Mouse (Mus musculus): ENCODE measurements at regions not wholly inside any gene's neighbourhood (a gene's known extent, or its start where the extent isn't known, plus 50 kb on each side); places are given as distances from the start of the nearest gene placed in this dataset.

DNA sequence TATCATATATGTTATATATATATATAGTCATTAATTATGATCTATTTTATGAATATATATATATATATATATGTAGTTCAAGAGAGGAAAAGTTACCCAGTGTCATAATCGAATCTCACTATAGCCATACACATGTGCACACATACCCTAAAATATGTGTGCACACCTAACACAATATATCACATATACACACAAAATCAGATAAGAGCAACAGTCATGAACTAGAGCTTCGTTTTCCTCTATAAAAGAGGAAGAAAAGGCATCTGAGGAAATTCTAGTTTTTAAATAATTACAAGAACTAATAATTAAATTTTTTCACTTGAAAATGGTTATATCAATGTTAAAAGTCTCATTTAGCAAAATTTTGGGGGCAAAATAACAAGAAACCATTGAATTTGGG lies 835.3 kb upstream of the Tbl1xr1 start:
- no peak for TF ChIP-seq CTCF (IDR thresholded peaks at IDR 0.05; ENCODE audit: low read depth)
- TF ChIP-seq EP300 (optimal IDR thresholded peaks at IDR 0.05): no peak
